In genomic region chr1:91747583-91747982, GRCm38 (mm10) we compare ENCODE assay signal across 15 mouse cellular contexts. TPM values are rescaled to one million over a fixed set of nuclear protein-coding genes. Genes with fewer than 3 reads are reported as not detected.
DNase-seq lines count a peak whose midpoint lies in the region; ATAC-seq and TF ChIP-seq lines count a peak whose summit lies in the region.
"Had no signal": no experiment of that assay in that cellular context is flagged by ENCODE, and none has a peak within 500 bp of the region (broad histone marks: within the 10 kb centered on the region; RNA-seq: fewer than 3 reads in every experiment).

No protein-coding gene starts in this region.

- H3K27me3 ChIP-seq in neural tube, embryonic 11.5 days (ENCODE audit: control insufficient read depth, insufficient read depth, low read length): no peaks in the 10 kb centered on the region
- no peaks in the 10 kb centered on the region for H3K27me3 ChIP-seq in neural tube, embryonic 15.5 days (replicated peaks)
- H3K27me3 ChIP-seq in midbrain, postnatal 0 days (ENCODE audit: insufficient read depth, low read length): no peaks in the 10 kb centered on the region
- H3K27me3 ChIP-seq: embryonic facial prominence, embryonic 12.5 days had no signal

- no peak overlapping the region for H3K4me3 ChIP-seq in neural tube, embryonic 11.5 days (ENCODE audit: low read depth, low read length)
- no peak overlapping the region for H3K4me3 ChIP-seq in neural tube, embryonic 15.5 days (replicated peaks)
- no peak overlapping the region for H3K4me3 ChIP-seq in lung, adult 2 months (replicated peaks; ENCODE audit: extremely low read depth, low read depth, low read length)
- H3K4me3 ChIP-seq in midbrain, postnatal 0 days (ENCODE audit: low read depth, low read length): no peak overlapping the region
- H3K4me3 ChIP-seq: embryonic facial prominence, embryonic 12.5 days; gastrocnemius, adult 2 months; limb, embryonic 12.5 days had no signal

- no peaks in the 10 kb centered on the region for H3K9me3 ChIP-seq in neural tube, embryonic 11.5 days (ENCODE audit: control insufficient read depth, low read length)
- H3K9me3 ChIP-seq in neural tube, embryonic 15.5 days (replicated peaks): no peaks in the 10 kb centered on the region
- H3K9me3 ChIP-seq in midbrain, postnatal 0 days (ENCODE audit: low read length): no peaks in the 10 kb centered on the region
- H3K9me3 ChIP-seq: embryonic facial prominence, embryonic 12.5 days; G1E; limb, embryonic 12.5 days had no signal

- no peak overlapping the region for H3K4me2 ChIP-seq in neural tube, embryonic 11.5 days (ENCODE audit: low read depth)
- no peak overlapping the region for H3K4me2 ChIP-seq in neural tube, embryonic 15.5 days
- H3K4me2 ChIP-seq in midbrain, postnatal 0 days (ENCODE audit: low read depth, low read length, poor library complexity, severe bottlenecking): peak overlapping the region; percentile 3; the same call in 1 of the 2 replicates
- H3K4me2 ChIP-seq: embryonic facial prominence, embryonic 12.5 days; limb, embryonic 12.5 days had no signal

- no peaks in the 10 kb centered on the region for H3K36me3 ChIP-seq in neural tube, embryonic 11.5 days (ENCODE audit: control insufficient read depth, insufficient read depth, low read length)
- no peaks in the 10 kb centered on the region for H3K36me3 ChIP-seq in neural tube, embryonic 15.5 days
- no peaks in the 10 kb centered on the region for H3K36me3 ChIP-seq in midbrain, postnatal 0 days (ENCODE audit: insufficient read depth, low read length)
- H3K36me3 ChIP-seq: embryonic facial prominence, embryonic 12.5 days; G1E; limb, embryonic 12.5 days had no signal

- no peak for TF ChIP-seq POLR2A in lung, adult 2 months (IDR thresholded peaks at IDR 0.05; ENCODE audit: borderline replicate concordance, extremely low read depth, low read depth, low read length)

- DNase-seq in embryo, embryonic 10 days (ENCODE audit: low spot score): peak; percentile 74
- no peak for DNase-seq in embryo, embryonic 9.5 days (ENCODE audit: extremely low spot score)
- DNase-seq in neural tube, embryonic 11.5 days (ENCODE audit: low spot score): peak; percentile 54
- DNase-seq in lung, adult 2 months: peak; percentile 8
- DNase-seq in midbrain, postnatal 0 days (ENCODE audit: low spot score): peak; percentile 36
- no peak for DNase-seq in adrenal gland, postnatal 25 days
- DNase-seq in gastrocnemius, postnatal 4 days (ENCODE audit: low spot score in 2 of 2): no peak
- DNase-seq: gastrocnemius, adult 2 months; thymus, postnatal 36 days had no signal

- ATAC-seq in neural tube, embryonic 11.5 days (ENCODE audit: insufficient read depth, low FRiP score, low TSS enrichment): no peak
- no peak for ATAC-seq in neural tube, embryonic 15.5 days (ENCODE audit: low FRiP score)
- no peak for ATAC-seq in midbrain, postnatal 0 days (ENCODE audit: low FRiP score)

- H3K27ac ChIP-seq in neural tube, embryonic 11.5 days (ENCODE audit: low read depth, low read length): no peak overlapping the region
- no peak overlapping the region for H3K27ac ChIP-seq in neural tube, embryonic 15.5 days (replicated peaks)
- no peak overlapping the region for H3K27ac ChIP-seq in midbrain, postnatal 0 days (ENCODE audit: low read depth, low read length)
- H3K27ac ChIP-seq: embryonic facial prominence, embryonic 12.5 days; gastrocnemius, adult 2 months; limb, embryonic 12.5 days had no signal

- H3K9ac ChIP-seq in neural tube, embryonic 11.5 days (ENCODE audit: low read length): no peak overlapping the region
- H3K9ac ChIP-seq in neural tube, embryonic 15.5 days (replicated peaks): no peak overlapping the region
- no peak overlapping the region for H3K9ac ChIP-seq in midbrain, postnatal 0 days (replicated peaks; ENCODE audit: low read length, poor library complexity, severe bottlenecking)
- H3K9ac ChIP-seq: embryonic facial prominence, embryonic 12.5 days; limb, embryonic 12.5 days had no signal

- H3K4me1 ChIP-seq in neural tube, embryonic 11.5 days (ENCODE audit: control insufficient read depth, insufficient read depth, low read length): no peaks in the 10 kb centered on the region
- H3K4me1 ChIP-seq in neural tube, embryonic 15.5 days: no peaks in the 10 kb centered on the region
- H3K4me1 ChIP-seq in lung, adult 2 months (ENCODE audit: control insufficient read depth, insufficient read depth, low read length): no peaks in the 10 kb centered on the region
- H3K4me1 ChIP-seq in midbrain, postnatal 0 days (ENCODE audit: insufficient read depth, low read length): no peaks in the 10 kb centered on the region
- H3K4me1 ChIP-seq: embryonic facial prominence, embryonic 12.5 days had no signal

- WGBS in neural tube, embryonic 11.5 days: 37% methylated on average over 11 of the region's 11 CpGs
- WGBS in neural tube, embryonic 15.5 days: 27% methylated on average over 11 of the region's 11 CpGs
- WGBS in lung, adult 2 months: 33% methylated on average over 11 of the region's 11 CpGs
- WGBS in midbrain, postnatal 0 days: 16% methylated on average over 11 of the region's 11 CpGs

- TF ChIP-seq CTCF in lung, adult 2 months (IDR thresholded peaks at IDR 0.05; ENCODE audit: insufficient read depth, low read length): no peak
- TF ChIP-seq CTCF in midbrain, postnatal 0 days (IDR thresholded peaks at IDR 0.05): no peak

RNA-seq across cellular contexts. Expression of gene Twist2, which starts 53.7 kb away (rescaled TPM):
- 16.0 and 24.0 TPM in 2 replicates for polyA plus RNA-seq in neural tube, embryonic 11.5 days (2014; fragmentation: Nextera tagmentation; extraction: Ambion mirVana)
- 2.8 and 4.8 TPM in 2 replicates for polyA plus RNA-seq in neural tube, embryonic 15.5 days (2015; fragmentation: Nextera tagmentation; extraction: Ambion mirVana)
- 11.6 and 12.9 TPM in 2 replicates for polyA plus RNA-seq in lung, adult 2 months (2012; rRNA removed)
- 2.1 and 7.2 TPM in 2 replicates for total RNA-seq in midbrain, postnatal 0 days (2014; rRNA removed)
- 3.8 and 5.7 TPM in 2 replicates for polyA plus RNA-seq in midbrain, postnatal 0 days (2015; fragmentation: Nextera tagmentation; extraction: Ambion mirVana)
- total RNA-seq in adrenal gland, postnatal 25 days (2021): 1.6 and 1.7 TPM in 2 replicates
- 1 to 10 TPM; 6.1 to 6.8 TPM for total RNA-seq in gastrocnemius, postnatal 4 days (2021)
- total RNA-seq: megakaryocyte-erythroid progenitor cell, adult 5-6 weeks; neutrophil, adult 5-6 weeks had no signal
- polyA plus RNA-seq: G1E had no signal

Comparison
In these comparisons a context has a peak if more than half of its experiments do, and no peak if none do; other contexts are left out.
1. DNase-seq: peak in embryo, embryonic 10 days (single experiment), neural tube, embryonic 11.5 days (single experiment), lung, adult 2 months (single experiment) and midbrain, postnatal 0 days (single experiment); none in embryo, embryonic 9.5 days (single experiment), adrenal gland, postnatal 25 days (single experiment) and gastrocnemius, postnatal 4 days (0 of 2).